Mouse (Mus musculus) heart, postnatal 14 days (tissue): ENCODE measurements around the gene Ascc1. TPM values are rescaled to one million over a fixed set of nuclear protein-coding genes. Genes with fewer than 3 reads are reported as not detected.

Experiments
- DNase-seq, 2 experiments: peaks; one replicate each; pipeline ENCODE4 v3.0.0; 2021 to 2022
- intact Hi-C: fragments of 180-260 bp; cut with DNase I; formaldehyde crosslinking; loops from one replicate; pipeline ENCODE4 v1.15.1; 2025
- total RNA-seq, 2 experiments: library from RNA; stranded (reverse); gene quantifications; 2 replicates each; pipeline ENCODE4 v1.2.3; 2021

Ascc1 gene
- total RNA-seq, 2 experiments from 2014 or later = 19.1 to 21.7 TPM

DNA sequence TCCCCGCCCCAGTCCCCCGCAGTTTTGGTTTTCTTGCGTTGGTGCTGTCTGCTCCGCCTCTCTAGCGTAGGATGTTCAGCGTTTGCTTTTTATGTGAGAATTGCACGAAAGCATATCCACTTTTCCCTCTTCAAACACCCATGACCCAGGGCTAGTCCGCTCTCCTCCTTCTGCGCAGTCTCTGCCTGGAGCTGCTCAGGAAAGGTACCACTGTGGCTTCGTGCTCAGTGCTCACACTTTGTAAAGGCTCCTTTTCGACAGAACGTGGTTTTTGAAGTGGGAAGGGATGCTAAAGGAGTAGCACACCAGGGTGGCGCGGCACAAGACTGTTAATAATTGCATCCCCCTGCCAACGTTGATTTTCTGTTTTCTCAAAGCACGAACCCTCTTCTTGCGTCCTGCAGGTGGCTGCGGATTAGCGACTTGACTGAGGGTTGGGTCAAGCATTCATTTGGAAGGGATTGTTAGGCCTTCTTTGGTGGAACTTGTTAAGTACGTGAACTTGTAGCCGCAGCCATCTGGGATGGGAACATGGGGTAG is 678 bp downstream of the Ascc1 start:
- intact Hi-C loops = loop anchor here (1.0 to 5.0 kb wide), 3 partner anchors 52 to 110 kb away; partner anchors contain the start of gene Ddit4
- DNase-seq = no peak

DNA sequence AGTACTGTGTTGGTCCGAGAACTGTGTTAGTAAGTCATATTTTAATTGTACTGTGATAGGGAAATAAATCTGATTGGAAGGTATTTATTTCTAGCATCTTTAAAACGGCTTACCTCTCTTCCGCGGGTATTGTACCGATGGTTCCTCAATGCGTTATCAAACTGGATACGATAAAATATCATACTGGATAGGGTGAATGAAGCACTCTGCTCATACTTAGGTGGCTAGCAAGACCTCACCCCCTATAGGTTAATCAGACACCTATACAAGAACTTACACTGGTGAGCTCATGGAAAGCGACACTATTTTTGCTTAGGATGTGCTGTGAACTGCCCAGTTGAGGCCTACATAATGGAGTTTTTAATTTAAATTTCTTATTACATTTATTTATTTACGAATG is 1.2 kb downstream of the Ascc1 start:
- DNase-seq = no peak
- intact Hi-C loops = loop anchor here (1.0 to 5.0 kb wide), 3 partner anchors 53 to 111 kb away; partner anchors contain the start of gene Ddit4

DNA sequence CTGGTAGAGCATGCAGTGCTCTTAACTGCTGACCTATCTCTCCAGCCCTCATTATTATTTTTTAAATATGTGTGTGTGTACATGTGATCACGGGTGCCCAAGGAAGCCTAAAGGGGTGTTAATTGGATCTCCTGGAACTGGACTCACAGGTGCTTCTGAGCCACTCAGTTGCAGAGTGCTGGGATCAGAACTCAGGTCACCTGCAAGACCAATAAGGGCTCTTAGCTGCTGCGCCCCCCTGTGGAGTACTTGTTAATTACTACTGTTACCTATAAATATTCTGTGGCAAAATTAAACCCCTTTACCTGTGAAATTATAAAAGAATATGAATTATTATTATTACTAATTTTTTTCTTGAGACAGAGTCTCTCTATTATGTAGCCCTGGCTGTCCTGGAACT is 2.7 kb downstream of the Ascc1 start:
- peak in 1 of 2 experiments; percentile 25 for DNase-seq

DNA sequence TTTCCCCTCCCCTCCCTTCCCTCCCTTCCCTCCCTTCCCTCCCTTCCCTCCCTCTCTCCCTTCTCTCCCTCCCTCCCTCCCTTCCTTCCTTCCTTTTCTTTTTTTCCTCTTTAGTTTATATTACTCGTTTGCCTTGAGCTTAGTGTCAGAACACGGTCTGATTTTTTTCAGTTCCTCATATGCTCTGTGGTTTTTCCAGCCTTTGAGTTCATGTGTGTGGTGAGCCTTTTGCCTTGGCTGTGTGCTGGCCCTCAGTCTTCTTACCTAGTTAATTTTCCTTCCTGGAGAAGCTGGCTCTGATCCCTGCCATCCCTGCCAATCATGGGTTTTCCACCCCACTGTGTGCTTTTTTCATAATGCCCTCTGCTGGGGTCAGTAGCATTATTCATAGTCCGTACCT is 6.5 kb downstream of the Ascc1 start:
- intact Hi-C loops = no loop called here

More for the DNA sequence above, 2.7 kb downstream of the Ascc1 start:
- intact Hi-C loops = no loop called here

DNA sequence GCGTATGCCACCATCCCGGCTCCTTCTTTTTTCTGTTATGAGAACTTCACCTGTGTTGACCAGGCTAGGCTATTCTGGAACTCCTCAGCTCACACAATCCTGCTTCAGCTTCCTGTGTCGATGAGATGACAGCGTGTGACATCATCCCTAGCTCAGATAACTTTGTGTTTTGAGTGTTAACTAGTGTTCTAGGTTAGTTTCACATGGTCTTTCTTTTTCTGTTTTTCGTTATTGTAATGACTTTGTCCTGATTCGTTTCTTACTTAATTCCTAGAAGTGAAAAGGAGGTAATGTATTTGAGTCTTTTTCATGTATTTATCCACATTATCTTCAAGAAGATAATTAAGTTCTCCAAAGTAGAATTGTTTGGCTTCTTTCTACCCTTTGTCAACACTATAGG is 13.6 kb downstream of the Ascc1 start:
- no peak for DNase-seq
- intact Hi-C loops = no loop called here

More for the DNA sequence above, 6.5 kb downstream of the Ascc1 start:
- no peak for DNase-seq

DNA sequence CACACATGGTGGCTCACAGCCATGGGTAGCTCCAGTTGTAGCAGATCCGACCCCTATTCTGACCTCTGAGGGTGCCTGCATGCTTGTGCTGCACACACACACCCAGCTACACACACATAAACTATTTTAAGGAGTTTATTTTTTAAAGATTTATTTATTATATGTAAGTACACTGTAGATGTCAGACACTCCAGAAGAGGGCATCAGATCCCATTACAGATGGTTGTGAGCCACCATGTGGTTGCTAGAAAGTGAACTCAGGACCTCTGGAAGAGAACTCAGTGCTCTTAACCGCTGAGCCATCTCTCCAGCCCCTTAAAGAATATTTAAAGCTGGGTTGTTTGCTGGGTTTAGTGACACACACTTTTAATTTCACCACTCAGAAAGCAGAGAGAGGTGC is 16.7 kb downstream of the Ascc1 start:
- no peak for DNase-seq
- intact Hi-C loops = no loop called here

DNA sequence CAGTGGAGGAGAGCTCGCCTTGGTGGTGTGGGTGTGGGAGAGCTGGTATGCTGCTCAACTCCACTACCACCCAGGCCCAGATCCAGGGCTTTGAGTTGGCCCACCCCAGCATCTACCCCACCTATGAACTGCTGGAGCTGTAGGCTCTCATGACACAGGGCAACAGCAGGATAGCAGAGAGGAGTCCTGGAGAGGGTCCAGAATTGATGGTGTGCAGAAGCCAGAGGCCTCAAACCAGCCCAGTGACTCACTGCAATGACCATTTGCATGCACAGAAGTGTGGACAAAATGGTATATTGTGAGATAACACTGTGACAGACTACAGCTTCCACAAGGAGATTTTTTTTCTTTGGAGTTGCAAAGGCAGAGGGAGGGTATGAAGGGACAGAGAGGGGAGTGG is 21.1 kb downstream of the Ascc1 start:
- DNase-seq = no peak
- intact Hi-C loops = no loop called here

DNA sequence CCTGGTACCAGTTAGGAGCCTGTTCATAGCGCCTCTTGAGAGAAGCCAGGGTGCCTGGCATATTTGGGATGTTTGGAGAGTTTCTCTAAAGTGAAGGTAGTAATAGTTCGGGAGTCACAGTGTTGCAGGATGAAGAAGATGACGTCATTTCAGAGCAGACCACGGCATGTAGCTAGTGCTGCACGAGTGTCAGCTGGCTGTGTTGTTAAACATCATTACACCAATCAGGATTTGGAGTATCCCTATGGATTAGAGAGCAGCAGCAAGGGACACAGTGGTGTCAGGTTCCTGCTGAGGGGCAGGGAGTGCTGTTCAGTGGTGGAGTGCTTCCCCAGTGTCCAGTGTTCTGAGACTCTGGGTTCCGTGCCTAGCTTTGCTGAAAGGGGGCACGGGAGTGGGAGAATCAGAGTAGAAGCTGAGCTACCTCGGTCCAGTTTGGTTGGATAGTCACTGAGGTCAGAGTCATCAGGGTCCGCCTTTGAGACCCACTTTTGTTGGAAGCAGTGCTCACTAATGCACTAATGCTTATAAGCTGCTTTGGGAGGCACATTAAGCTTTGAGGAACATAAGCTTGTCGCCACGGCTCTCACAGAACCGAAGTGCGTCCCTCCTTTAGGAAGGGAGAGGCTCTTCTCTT is 24.3 kb downstream of the Ascc1 start:
- no peak for DNase-seq
- intact Hi-C loops = no loop called here

DNA sequence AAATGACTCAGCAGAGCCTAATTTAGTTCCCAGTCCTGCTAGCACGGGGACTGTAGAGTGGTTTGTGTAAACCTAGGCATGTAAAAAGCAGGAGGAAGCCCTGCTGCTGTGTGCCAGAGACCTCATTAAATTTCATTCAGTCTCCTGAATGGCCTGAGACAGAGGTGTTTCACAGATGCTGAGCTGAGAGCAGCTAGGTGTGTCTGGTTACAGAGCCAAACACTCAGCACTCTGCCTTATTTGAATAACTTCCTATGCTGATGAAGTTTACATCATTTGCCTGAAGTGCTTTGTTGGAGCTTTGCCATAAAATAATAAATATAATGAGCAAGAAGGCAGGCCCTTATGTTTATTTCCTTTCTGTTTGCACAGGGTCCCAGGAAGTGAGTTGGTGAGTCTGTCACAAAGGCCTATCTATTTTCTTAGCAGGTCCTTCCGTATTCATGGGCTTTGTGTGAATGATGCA is 25.0 kb downstream of the Ascc1 start:
- DNase-seq = no peak
- intact Hi-C loops = no loop called here

DNA sequence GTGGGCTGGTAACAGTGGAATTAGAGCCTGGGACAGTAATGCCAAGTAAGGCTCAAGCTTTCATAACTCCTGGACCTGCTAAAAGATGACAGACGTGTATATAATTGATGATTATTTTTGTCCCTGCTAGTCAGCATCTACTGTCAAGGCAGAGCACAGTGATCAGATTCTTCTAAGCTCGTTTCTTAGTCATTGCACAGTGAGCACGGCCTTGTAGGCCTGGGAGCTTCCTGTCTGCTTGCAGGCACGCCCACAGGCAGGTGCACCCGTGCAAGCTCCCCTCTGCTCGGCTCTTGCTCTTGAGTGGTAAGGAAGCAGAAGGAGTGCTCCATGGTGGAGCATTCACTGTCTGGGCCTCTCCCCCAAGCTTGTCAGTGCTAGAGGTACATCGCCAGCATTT is 25.6 kb downstream of the Ascc1 start:
- DNase-seq = no peak
- intact Hi-C loops = no loop called here

DNA sequence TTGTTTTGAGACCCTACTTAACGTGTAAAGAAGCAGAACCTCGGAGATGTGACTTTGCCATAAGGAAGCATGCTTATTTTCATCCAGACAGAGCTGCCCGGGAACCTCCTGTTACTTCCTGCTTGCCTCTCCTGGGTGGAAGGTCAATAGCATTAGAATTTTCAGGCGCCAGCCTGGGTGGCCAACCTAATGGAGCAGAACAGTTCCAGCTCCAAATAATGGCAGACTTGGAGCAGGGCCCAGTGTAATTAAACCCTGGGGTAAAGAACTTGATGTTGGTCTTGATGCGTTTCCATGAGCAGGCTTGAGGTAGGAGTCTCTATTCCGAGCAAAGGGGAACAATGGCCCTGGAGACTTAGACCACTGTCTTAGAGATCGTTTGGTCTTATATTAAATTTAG is 26.4 kb downstream of the Ascc1 start:
- no peak for DNase-seq
- intact Hi-C loops = no loop called here

DNA sequence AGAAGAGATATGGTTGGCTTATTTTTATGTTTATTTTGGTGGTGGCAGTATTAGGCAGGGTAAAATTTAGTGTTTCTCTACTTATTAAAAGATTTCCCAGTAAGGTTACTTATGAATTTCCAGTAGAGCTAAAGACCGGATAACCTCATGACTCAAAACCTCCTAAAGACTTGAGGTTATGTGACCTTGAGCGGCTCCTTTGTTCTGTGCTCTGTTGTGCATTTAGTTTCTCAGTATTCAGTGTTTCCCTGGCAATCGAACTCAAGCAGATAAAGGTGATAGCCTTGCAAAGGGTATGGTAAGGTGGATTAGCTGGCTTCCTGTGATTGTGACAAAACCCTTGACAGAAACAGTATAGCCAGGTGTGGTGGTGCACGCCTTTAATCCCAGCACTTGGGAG is 26.8 kb downstream of the Ascc1 start:
- intact Hi-C loops = no loop called here

DNA sequence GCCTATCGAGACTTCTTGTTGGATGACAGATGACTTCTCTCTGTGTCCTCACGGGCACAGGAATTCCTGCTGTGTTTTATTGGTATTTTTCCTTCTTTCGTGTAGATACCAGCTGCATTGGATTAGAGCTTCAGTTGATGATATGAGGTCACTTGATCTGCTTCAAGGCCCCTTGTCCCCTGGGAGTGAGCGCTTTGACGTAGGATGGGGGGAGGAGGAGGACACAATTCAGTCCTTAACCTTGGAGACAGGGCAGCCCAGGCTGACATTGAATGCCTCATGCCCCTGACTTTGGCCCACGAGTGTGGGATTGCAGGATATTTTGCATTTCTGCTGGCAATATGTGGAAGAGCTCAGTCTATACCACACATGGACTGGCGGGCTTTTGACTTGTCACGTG is 29.0 kb downstream of the Ascc1 start:
- intact Hi-C loops = no loop called here
- peak in 1 of 2 experiments; percentile 21 for DNase-seq

More for the DNA sequence above, 26.8 kb downstream of the Ascc1 start:
- DNase-seq = no peak

DNA sequence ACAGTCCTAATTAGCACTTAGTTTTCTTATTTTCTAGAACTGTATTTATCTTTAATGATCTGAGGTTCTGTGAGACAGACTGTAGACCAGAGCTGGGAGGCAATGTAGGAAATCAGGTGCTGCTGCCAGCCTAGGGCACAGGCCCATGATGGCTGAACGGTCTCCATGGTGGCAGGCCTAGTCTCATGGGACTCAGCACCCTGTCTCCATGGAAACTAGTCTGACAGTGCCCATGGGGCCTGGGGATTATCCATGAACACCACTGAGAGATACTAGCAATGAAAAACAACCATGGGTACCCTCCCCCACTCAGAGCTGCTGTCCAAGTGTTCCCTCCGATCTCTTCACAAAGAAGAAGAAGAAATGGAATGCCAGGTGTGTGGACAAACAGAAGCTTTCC is 29.4 kb downstream of the Ascc1 start:
- intact Hi-C loops = no loop called here
- no peak for DNase-seq

DNA sequence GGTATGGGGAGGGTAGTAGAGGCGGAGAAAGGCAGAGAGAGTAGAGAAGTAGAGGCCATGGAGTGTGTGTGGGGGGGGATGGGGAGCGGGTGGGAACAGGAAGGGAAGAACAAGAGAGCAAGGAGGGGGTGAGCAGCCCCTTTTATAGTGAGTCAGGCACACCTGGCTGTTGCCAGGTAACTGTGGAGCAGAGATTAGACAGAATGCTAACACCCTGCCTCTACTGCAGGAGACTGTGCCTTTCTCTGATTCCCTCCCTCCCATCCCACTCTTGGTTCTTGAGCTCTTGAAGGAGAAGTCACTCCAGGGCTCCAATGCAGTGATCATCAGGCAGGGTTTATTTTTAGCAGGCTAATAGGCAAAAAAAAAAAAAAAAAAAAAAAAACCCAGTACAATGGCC is 30.0 kb downstream of the Ascc1 start:
- intact Hi-C loops = no loop called here
- DNase-seq = no peak

DNA sequence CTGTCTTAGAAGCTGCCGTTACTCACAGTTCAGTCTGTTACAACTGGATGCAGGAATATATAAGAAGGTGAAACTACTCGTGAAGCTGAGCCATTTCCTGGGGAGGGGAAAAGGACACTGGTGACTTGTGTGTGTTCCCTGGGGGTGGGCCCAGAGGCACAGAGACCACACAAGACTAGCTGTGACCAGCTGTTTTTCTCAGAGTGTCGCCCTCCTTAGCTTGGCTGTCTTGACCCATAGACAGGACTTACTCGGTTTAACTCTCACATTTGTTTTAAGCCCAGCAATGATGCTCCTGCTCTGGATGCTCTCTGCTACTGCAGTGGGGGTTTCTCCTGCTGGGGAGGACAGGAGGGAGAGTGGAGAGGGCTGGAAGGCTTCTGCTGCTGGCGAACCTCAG is 30.5 kb downstream of the Ascc1 start:
- intact Hi-C loops = no loop called here
- DNase-seq = peak in 1 of 2 experiments; percentile 3

DNA sequence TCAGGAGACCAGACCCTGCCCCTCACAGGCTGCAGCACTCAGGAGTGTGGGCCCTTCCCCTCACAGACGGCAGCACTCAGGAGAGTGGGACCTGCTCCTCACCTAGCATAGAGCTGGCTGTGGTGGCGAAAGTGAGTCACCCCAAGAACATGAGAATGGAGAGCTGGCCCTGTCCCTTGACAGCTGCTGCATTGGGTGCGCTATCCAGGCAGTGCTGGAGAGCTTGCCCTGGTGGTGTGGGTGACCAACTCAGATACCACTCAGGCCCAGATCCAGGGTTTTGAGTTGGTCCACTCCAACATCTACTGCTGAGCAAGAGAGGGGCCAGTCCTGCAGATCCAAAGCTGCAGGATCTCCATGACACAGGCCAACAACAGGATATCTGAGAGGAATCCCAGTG is 32.0 kb downstream of the Ascc1 start:
- no peak for DNase-seq
- intact Hi-C loops = no loop called here

DNA sequence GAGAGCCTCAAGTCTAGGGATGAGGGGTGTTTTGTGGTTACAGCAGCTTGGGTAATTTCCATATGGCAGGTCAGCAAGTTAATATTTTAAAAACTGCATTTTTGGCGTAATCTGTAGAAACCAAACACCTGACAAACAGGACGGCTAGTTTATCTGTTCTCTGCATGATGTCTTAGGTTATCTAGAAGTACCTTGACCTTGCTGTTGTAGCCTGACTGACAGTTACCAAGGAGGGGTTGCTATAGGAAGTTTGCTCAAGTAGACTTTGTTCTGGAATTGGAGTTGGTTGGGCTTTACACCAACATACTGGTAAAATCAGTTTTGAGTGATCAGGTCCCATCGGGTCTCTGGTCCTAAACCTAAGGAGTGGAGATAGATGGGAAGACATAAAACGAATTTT is 33.1 kb downstream of the Ascc1 start:
- DNase-seq = no peak
- intact Hi-C loops = no loop called here

DNA sequence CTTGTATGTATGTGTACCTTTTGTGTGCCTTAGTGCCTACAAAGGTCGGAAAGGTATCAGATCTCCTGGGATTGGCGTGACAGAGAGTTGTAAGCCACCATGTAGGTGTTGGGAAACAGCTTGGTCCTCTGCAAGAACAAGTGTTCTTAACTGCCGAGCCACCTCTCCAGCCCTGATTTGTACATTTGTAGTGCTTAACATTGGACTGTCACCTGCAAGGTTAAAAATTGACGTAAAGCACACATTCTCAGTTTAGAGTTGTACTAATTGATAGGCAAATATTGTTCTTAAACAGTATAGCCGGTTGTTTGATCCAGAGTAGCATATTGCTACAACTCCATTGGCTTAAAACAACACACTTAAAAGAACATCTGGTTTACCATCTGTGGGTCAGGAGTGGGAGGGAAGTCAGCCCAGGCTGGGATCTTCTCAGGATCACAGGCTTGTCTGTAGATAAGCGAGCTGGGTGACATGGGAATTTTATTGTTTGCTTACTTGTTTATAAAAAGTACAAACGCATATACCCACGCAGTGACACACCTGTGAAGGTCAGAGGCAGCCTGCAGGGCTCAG is 39.8 kb downstream of the Ascc1 start:
- intact Hi-C loops = no loop called here
- DNase-seq = no peak

DNA sequence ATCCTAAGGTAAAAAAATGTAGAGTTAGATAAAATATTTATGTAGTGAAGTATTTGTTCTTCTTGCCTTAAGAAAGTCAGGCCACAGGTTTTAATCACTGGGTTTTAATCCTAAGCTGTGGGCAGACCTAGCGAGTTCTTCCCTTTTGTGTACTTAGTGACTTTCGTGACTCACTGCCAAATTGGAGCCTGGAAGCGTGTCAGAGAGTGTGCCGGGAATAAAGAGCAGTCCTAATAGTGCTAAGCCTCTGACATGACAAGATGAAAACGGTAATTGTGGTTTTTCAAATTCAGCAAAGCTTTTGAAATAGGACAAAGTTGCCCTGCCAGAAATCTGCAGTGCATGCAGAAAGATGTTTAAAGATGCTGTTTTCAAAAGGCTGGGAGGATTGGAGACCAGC is 44.1 kb downstream of the Ascc1 start:
- intact Hi-C loops = no loop called here
- DNase-seq = peak in 1 of 2 experiments; percentile 10

DNA sequence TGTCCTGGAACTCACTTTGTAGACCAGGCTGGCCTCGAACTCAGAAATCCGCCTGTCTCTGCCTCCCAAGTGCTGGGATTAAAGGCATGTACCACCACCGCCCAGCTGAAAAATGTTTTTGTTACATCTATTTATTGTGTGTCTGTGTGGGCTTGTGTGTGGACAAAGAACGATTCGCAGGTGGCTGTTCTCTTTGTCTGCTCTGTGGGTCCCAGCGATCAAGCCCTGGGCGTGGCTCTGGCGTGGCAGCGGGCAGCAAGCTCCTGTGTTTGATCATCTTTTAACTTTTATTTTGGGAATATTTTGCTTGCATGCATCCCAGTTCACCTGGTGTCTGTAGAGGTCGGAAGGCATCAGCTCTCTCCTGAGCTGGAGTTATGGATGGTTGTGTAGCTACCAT is 48.0 kb downstream of the Ascc1 start:
- intact Hi-C loops = no loop called here
- no peak for DNase-seq

DNA sequence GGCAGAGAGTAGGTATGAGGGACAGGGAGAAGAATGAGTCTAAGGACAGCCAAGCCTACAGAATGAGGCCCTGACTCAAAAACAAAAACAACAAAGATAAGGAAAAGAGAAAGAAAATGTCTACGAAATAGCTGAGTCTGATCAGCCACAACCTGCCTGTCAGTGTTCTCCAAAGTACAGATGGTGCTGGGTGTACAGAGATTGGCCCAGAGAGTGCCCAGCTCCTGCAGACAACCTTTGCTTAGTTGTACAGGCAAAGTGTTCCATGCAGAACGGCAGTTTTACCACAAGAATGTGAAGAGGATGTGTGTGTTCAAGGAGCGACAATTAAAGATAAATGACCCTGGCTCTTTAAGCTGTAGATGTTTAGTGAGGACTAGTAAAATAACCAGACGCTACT is 50.5 kb downstream of the Ascc1 start:
- intact Hi-C loops = no loop called here
- no peak for DNase-seq
